Mouse (Mus musculus) hindbrain, embryonic 14.5 days (tissue): ENCODE measurements around the gene Rims3. TPM values are rescaled to one million over a fixed set of nuclear protein-coding genes. Genes with fewer than 3 reads are reported as not detected.

Experiments
- ATAC-seq: fragments of 200-750 bp; cut with Nextera tagmentation; 2 replicates; pipeline ENCODE4 v1.8.0; 2017; ENCODE audit warnings: moderate number of reproducible peaks, mild to moderate bottlenecking, moderate TSS enrichment, moderate library complexity; ENCODE audit not compliant: low FRiP score
- DNase-seq: peaks from one replicate; pipeline ENCODE4 v3.0.0-alpha.2; 2015; ENCODE audit warnings: low spot score
- H3K27ac ChIP-seq: fragments of 300-500 bp; sonication (generic); 2 replicates; pipeline ENCODE4 v1.5.1; 2014; ENCODE audit warnings: mild to moderate bottlenecking, moderate library complexity
- H3K27me3 ChIP-seq: fragments of 300-500 bp; sonication (generic); 2 replicates; pipeline ENCODE4 v1.6.1; 2014; ENCODE audit warnings: mild to moderate bottlenecking, low read length, mixed read lengths; ENCODE audit not compliant: control insufficient read depth, insufficient read depth
- H3K36me3 ChIP-seq: fragments of 300-500 bp; sonication (generic); replicated peaks from 2 replicates; pipeline ENCODE4 v1.6.1; 2014; ENCODE audit not compliant: control insufficient read depth, insufficient read depth
- H3K4me1 ChIP-seq: fragments of 300-500 bp; sonication (generic); replicated peaks from 2 replicates; pipeline ENCODE4 v1.6.1; 2014; ENCODE audit warnings: antibody characterized with exemption, low read length, mixed read lengths; ENCODE audit not compliant: control insufficient read depth, insufficient read depth
- H3K4me2 ChIP-seq: fragments of 300-500 bp; sonication (generic); replicated peaks from 2 replicates; pipeline ENCODE4 v1.6.1; 2014; ENCODE audit warnings: mild to moderate bottlenecking, moderate library complexity
- H3K4me3 ChIP-seq: fragments of 300-500 bp; sonication (generic); replicated peaks from 2 replicates; pipeline ENCODE4 v1.5.1; 2014; ENCODE audit warnings: mild to moderate bottlenecking, low read length
- H3K9ac ChIP-seq: fragments of 300-500 bp; sonication (generic); 2 replicates; pipeline ENCODE4 v1.6.1; 2014
- H3K9me3 ChIP-seq: fragments of 300-500 bp; sonication (generic); 2 replicates; pipeline ENCODE4 v1.6.1; 2016; ENCODE audit warnings: low read length; ENCODE audit not compliant: control insufficient read depth
- WGBS: fragments of 180-500 bp; shearing (Covaris S2); extraction: QIAGEN DNeasy Blood & Tissue Kit; methylation state at CpG from one replicate; pipeline ENCODE4 v1.1.7; 2014; 5-methylcytosine and 5-hydroxymethylcytosine counted together
- polyA plus RNA-seq: library from polyadenylated mRNA; unstranded; fragments of >200 nt; fragmentation: Nextera tagmentation; extraction: Ambion mirVana; gene quantifications from 2 replicates; pipeline ENCODE4 v1.2.1, GENCODE M21; 2014

Rims3 gene
- polyA plus RNA-seq, 1 experiment from 2014 or later, result 26.2 TPM

GRCm38 (mm10) chr4:120845098-120845497, 9.5 kb upstream of the Rims3 start:
- Histone ChIP-seq H3K4me2 (no peak overlapping the region), H3K36me3 (no peaks in the 10 kb centered on the region), H3K27ac (no peak overlapping the region), H3K4me3 (no peak overlapping the region), H3K27me3 (no peaks in the 10 kb centered on the region; the same call in 1 of the 2 replicates), H3K9me3 (no peaks in the 10 kb centered on the region), H3K9ac (no peak overlapping the region), H3K4me1 (no peaks in the 10 kb centered on the region)
- DNase-seq (no peak), ATAC-seq (no peak)
- 85% methylated on average over 4 of the region's 4 CpGs for WGBS

GRCm38 (mm10) chr4:120848909-120849308, 5.7 kb upstream of the Rims3 start:
- Histone ChIP-seq H3K27me3 (no peaks in the 10 kb centered on the region; the same call in 1 of the 2 replicates), H3K4me3 (no peak overlapping the region), H3K4me1 (no peaks in the 10 kb centered on the region), H3K36me3 (no peaks in the 10 kb centered on the region), H3K4me2 (no peak overlapping the region), H3K9me3 (no peaks in the 10 kb centered on the region), H3K9ac (no peak overlapping the region), H3K27ac (no peak overlapping the region)
- DNase-seq (no peak), ATAC-seq (no peak)
- WGBS, result 80% methylated on average over 6 of the region's 6 CpGs

GRCm38 (mm10) chr4:120849451-120849850, 5.2 kb upstream of the Rims3 start:
- Histone ChIP-seq H3K9ac (no peak overlapping the region), H3K27ac (no peak overlapping the region), H3K27me3 (no peaks in the 10 kb centered on the region; the same call in 1 of the 2 replicates), H3K4me2 (no peak overlapping the region), H3K36me3 (no peaks in the 10 kb centered on the region), H3K4me3 (no peak overlapping the region), H3K9me3 (no peaks in the 10 kb centered on the region), H3K4me1 (no peaks in the 10 kb centered on the region)
- DNase-seq, result no peak
- ATAC-seq, result no peak
- whole genome bisulfite sequencing, result 66% methylated on average over 11 of the region's 11 CpGs

- Histone ChIP-seq H3K4me2 (no peak overlapping the region), H3K27me3 (no peaks in the 10 kb centered on the region; the same call in 1 of the 2 replicates), H3K4me1 (peaks cover 8% of the 10 kb centered on the region; the same call in 1 of the 2 replicates), H3K4me3 (no peak overlapping the region), H3K27ac (no peak overlapping the region), H3K9me3 (no peaks in the 10 kb centered on the region), H3K36me3 (no peaks in the 10 kb centered on the region), H3K9ac (no peak overlapping the region)
- peak; percentile 91 for DNase-seq
- ATAC-seq, result no peak
- WGBS, result 5% methylated on average over 10 of the region's 10 CpGs
These were observed 3.7 kb upstream of the Rims3 start for GRCm38 (mm10) chr4:120850946-120851345.

- no peak for DNase-seq
- Histone ChIP-seq H3K27ac (no peak overlapping the region), H3K4me2 (peak overlapping the region; percentile 78), H3K36me3 (no peaks in the 10 kb centered on the region), H3K27me3 (no peaks in the 10 kb centered on the region), H3K9me3 (no peaks in the 10 kb centered on the region), H3K4me3 (peak overlapping the region; percentile 76), H3K9ac (peak overlapping the region; percentile 77), H3K4me1 (peaks cover 19% of the 10 kb centered on the region; the same call in 1 of the 2 replicates)
- 18% methylated on average over 7 of the region's 7 CpGs for WGBS
- ATAC-seq, result 0 out of 2 replicates have a peak, but pooled peaks have one; percentile 28
These were observed 894 bp downstream of the Rims3 start for GRCm38 (mm10) chr4:120855360-120856060.

GRCm38 (mm10) chr4:120856376-120856775, 1.8 kb downstream of the Rims3 start:
- Histone ChIP-seq H3K9me3 (no peaks in the 10 kb centered on the region), H3K4me3 (peak overlapping the region; percentile 76; the same call in 1 of the 2 replicates), H3K4me1 (peaks cover 19% of the 10 kb centered on the region; the same call in 1 of the 2 replicates), H3K4me2 (peak overlapping the region; percentile 78), H3K27ac (no peak overlapping the region), H3K36me3 (no peaks in the 10 kb centered on the region), H3K9ac (0 out of 2 replicates have a peak overlapping the region, but pooled peaks have one; percentile 26), H3K27me3 (no peaks in the 10 kb centered on the region)
- WGBS, result 45% methylated on average over 5 of the region's 5 CpGs
- no peak for DNase-seq
- ATAC-seq, result no peak

GRCm38 (mm10) chr4:120859865-120860264, 5.2 kb downstream of the Rims3 start:
- Histone ChIP-seq H3K36me3 (no peaks in the 10 kb centered on the region), H3K4me3 (no peak overlapping the region), H3K9ac (no peak overlapping the region), H3K27ac (no peak overlapping the region), H3K27me3 (no peaks in the 10 kb centered on the region), H3K9me3 (no peaks in the 10 kb centered on the region), H3K4me2 (no peak overlapping the region), H3K4me1 (peaks cover 19% of the 10 kb centered on the region; the same call in 1 of the 2 replicates)
- ATAC-seq (no peak), DNase-seq (no peak)
- 81% methylated on average over 7 of the region's 7 CpGs for WGBS

GRCm38 (mm10) chr4:120866211-120866610, 11.6 kb downstream of the Rims3 start:
- Histone ChIP-seq H3K9ac (peak overlapping the region; percentile 28; the same call in 1 of the 2 replicates), H3K9me3 (no peaks in the 10 kb centered on the region), H3K4me1 (peaks cover 12% of the 10 kb centered on the region), H3K4me3 (no peak overlapping the region), H3K27ac (no peak overlapping the region), H3K36me3 (no peaks in the 10 kb centered on the region), H3K4me2 (no peak overlapping the region), H3K27me3 (no peaks in the 10 kb centered on the region)
- 6% methylated on average over 6 of the region's 6 CpGs for WGBS
- peak; percentile 48 for DNase-seq
- peak; percentile 43; the same call in 1 of the 2 replicates for ATAC-seq

GRCm38 (mm10) chr4:120868246-120868645, 13.6 kb downstream of the Rims3 start:
- ATAC-seq, result no peak
- no peak overlapping the region for H3K4me3 ChIP-seq
- H3K36me3 ChIP-seq, result no peaks in the 10 kb centered on the region
- no peaks in the 10 kb centered on the region for H3K9me3 ChIP-seq
- H3K27ac ChIP-seq, result no peak overlapping the region
- no peak overlapping the region for H3K9ac ChIP-seq
- H3K4me1 ChIP-seq, result peaks cover 12% of the 10 kb centered on the region
- H3K27me3 ChIP-seq, result no peaks in the 10 kb centered on the region
- WGBS, result 70% methylated on average over 5 of the region's 5 CpGs
- DNase-seq, result no peak
- H3K4me2 ChIP-seq, result no peak overlapping the region
